Mouse (Mus musculus): ENCODE results near the gene Spert.

- TF ChIP-seq CTCF (IDR thresholded peaks at IDR 0.05; ENCODE audit: control insufficient read depth, insufficient read depth, low read length): no peak
- no peak for TF ChIP-seq POLR2A (IDR thresholded peaks at IDR 0.05; ENCODE audit: borderline replicate concordance, control insufficient read depth, low read depth, low read length)
These were observed 43.2 kb upstream of the Spert start for GRCm38 (mm10) chr14:75636107-75636506.

Data from bone marrow, adult 2 months (tissue).